Mouse (Mus musculus) MEL (cell line): ENCODE data around the gene Gm20388. TPM values are rescaled to one million over a fixed set of nuclear protein-coding genes. Genes with fewer than 3 reads are reported as not detected.
A peak's percentile ranks its signal among the peaks of the same experiment; 100 is the strongest.

Source experiments
- DNase-seq: peaks from one replicate; pipeline ENCODE4 v3.0.0; 2011; ENCODE audit warnings: low read depth, low spot score
- H3K27ac ChIP-seq: 2 replicates; pipeline ENCODE4 v1.5.1; 2012; ENCODE audit warnings: low read depth, mild to moderate bottlenecking, control low read depth, low read length, moderate library complexity; ENCODE audit not compliant: control insufficient read depth
- H3K27me3 ChIP-seq, 2 experiments: fragments of 150-350 bp in 1 of 2; sonication (generic) in 1 of 2; 2 replicates each; pipeline ENCODE4 v1.6.1; 2012; ENCODE audit warnings: low read length in 2 of 2, mild to moderate bottlenecking in 2 of 2, improper control_type of control experiment in 1 of 2, moderate library complexity in 1 of 2; ENCODE audit not compliant: insufficient read depth in 2 of 2, control insufficient read depth in 1 of 2
- H3K36me3 ChIP-seq, 2 experiments: 2 replicates each; pipeline ENCODE4 v1.6.1; 2012 to 2014; ENCODE audit warnings: low read length in 2 of 2, improper control_type of control experiment in 1 of 2, inconsistent platforms in 1 of 2, mild to moderate bottlenecking in 1 of 2; ENCODE audit not compliant: insufficient read depth in 2 of 2, control insufficient read depth in 1 of 2
- H3K4me1 ChIP-seq, 2 experiments: fragments of 150-350 bp in 1 of 2; sonication (generic) in 1 of 2; 2 replicates each; pipeline ENCODE4 v1.6.1; 2012; ENCODE audit warnings: low read length in 2 of 2, improper control_type of control experiment in 1 of 2, mild to moderate bottlenecking in 1 of 2; ENCODE audit not compliant: insufficient read depth in 2 of 2, control insufficient read depth in 1 of 2
- H3K4me3 ChIP-seq, 2 experiments: fragments of 150-350 bp in 1 of 2; sonication (generic) in 1 of 2; 2 replicates each; pipeline ENCODE4 v1.5.1; 2012; ENCODE audit warnings: low read depth in 2 of 2, low read length in 2 of 2, mild to moderate bottlenecking in 2 of 2, moderate library complexity in 2 of 2, control low read depth in 1 of 2, improper control_type of control experiment in 1 of 2; ENCODE audit not compliant: control insufficient read depth in 1 of 2, insufficient read depth in 1 of 2
- H3K79me2 ChIP-seq: 2 replicates; pipeline ENCODE4 v1.6.1; 2012; ENCODE audit warnings: mild to moderate bottlenecking, low read length, moderate library complexity; ENCODE audit not compliant: control insufficient read depth, poor library complexity, insufficient read depth
- H3K9ac ChIP-seq: 2 replicates; pipeline ENCODE4 v1.6.1; 2012; ENCODE audit warnings: low read depth, mild to moderate bottlenecking, control low read depth, low read length, moderate library complexity; ENCODE audit not compliant: control insufficient read depth, poor library complexity, severe bottlenecking
- H3K9me3 ChIP-seq: fragments of 150-350 bp; sonication (generic); replicated peaks from 2 replicates; pipeline ENCODE4 v1.6.1; 2012; ENCODE audit warnings: mild to moderate bottlenecking, low read length, improper control_type of control experiment, moderate library complexity; ENCODE audit not compliant: insufficient read depth
- BHLHE40 ChIP-seq: IDR thresholded peaks from 2 replicates; pipeline ENCODE4 v1.6.1; 2012; ENCODE audit warnings: low read depth, mild to moderate bottlenecking, inconsistent platforms, low read length, improper control_type of control experiment, borderline replicate concordance
- EP300 ChIP-seq, 2 experiments: IDR thresholded peaks; 2 replicates each; pipeline ENCODE4 v1.6.1; 2011; ENCODE audit warnings: improper control_type of control experiment in 2 of 2, low read length in 2 of 2, low read depth in 1 of 2, mild to moderate bottlenecking in 1 of 2
- ETS1 ChIP-seq: IDR thresholded peaks from 2 replicates; pipeline ENCODE4 v1.6.1; 2012; ENCODE audit warnings: low read depth, mild to moderate bottlenecking, inconsistent platforms, low read length, improper control_type of control experiment, moderate library complexity
- GABPA ChIP-seq: IDR thresholded peaks from 2 replicates; pipeline ENCODE4 v1.6.1; 2012; ENCODE audit warnings: low read depth, mild to moderate bottlenecking, inconsistent platforms, low read length, improper control_type of control experiment, moderate library complexity
- HCFC1 ChIP-seq: IDR thresholded peaks from 2 replicates; pipeline ENCODE4 v1.6.1; 2012; ENCODE audit warnings: low read depth, mild to moderate bottlenecking, inconsistent platforms, low read length, improper control_type of control experiment, moderate library complexity
- JUND ChIP-seq: IDR thresholded peaks from 2 replicates; pipeline ENCODE4 v1.6.1; 2011; ENCODE audit warnings: low read depth, mild to moderate bottlenecking, improper control_type of control experiment, low read length
- MAX ChIP-seq: IDR thresholded peaks from 2 replicates; pipeline ENCODE4 v1.6.1; 2011; ENCODE audit warnings: low read length, improper control_type of control experiment
- MAZ ChIP-seq: IDR thresholded peaks from 2 replicates; pipeline ENCODE4 v1.6.1; 2012; ENCODE audit warnings: low read depth, mild to moderate bottlenecking, inconsistent platforms, low read length, improper control_type of control experiment
- MEF2A ChIP-seq: IDR thresholded peaks from 2 replicates; pipeline ENCODE4 v1.6.1; 2014; ENCODE audit warnings: low read depth, mild to moderate bottlenecking, inconsistent platforms, low read length, improper control_type of control experiment; ENCODE audit not compliant: poor library complexity, insufficient replicate concordance, severe bottlenecking; ENCODE audit errors: extremely low read depth
- MXI1 ChIP-seq: IDR thresholded peaks from 2 replicates; pipeline ENCODE4 v1.6.1; 2011; ENCODE audit warnings: mild to moderate bottlenecking, low read depth, low read length, improper control_type of control experiment
- POLR2A ChIP-seq, 2 experiments: IDR thresholded peaks; 2 replicates each; pipeline ENCODE4 v1.6.1; 2011 to 2012; ENCODE audit warnings: low read length in 2 of 2, mild to moderate bottlenecking in 2 of 2, control low read depth in 1 of 2, improper control_type of control experiment in 1 of 2, low read depth in 1 of 2, moderate library complexity in 1 of 2; ENCODE audit not compliant: control insufficient read depth in 1 of 2, insufficient read depth in 1 of 2, poor library complexity in 1 of 2
- POLR2AphosphoS5 ChIP-seq: IDR thresholded peaks from 2 replicates; pipeline ENCODE4 v1.6.1; 2012; ENCODE audit warnings: low read depth, borderline replicate concordance, mild to moderate bottlenecking, inconsistent platforms, low read length, moderate library complexity, mixed read lengths
- TCF12 ChIP-seq: IDR thresholded peaks from 2 replicates; pipeline ENCODE4 v1.6.1; 2014; ENCODE audit warnings: low read depth, mild to moderate bottlenecking, inconsistent platforms, low read length, improper control_type of control experiment, moderate library complexity
- USF2 ChIP-seq, 2 experiments: IDR thresholded peaks; 2 replicates each; pipeline ENCODE4 v1.6.1; 2011 to 2012; ENCODE audit warnings: improper control_type of control experiment in 2 of 2, low read length in 2 of 2, borderline replicate concordance in 1 of 2, inconsistent platforms in 1 of 2, low read depth in 1 of 2, mild to moderate bottlenecking in 1 of 2; ENCODE audit not compliant: insufficient read depth in 1 of 2
- polyA plus RNA-seq, 2 experiments: library from polyadenylated mRNA; stranded (reverse) in 1 of 2; unstranded in 1 of 2; fragments of >175 nt in 1 of 2; fragments of >200 nt in 1 of 2; gene quantifications; 2 replicates each; pipeline versions ENCODE4 v1.2.1 to v1.2.4; 2012; ENCODE audit warnings: low replicate concordance in 2 of 2, low read depth in 1 of 2; ENCODE audit not compliant: insufficient read length in 2 of 2, insufficient read depth in 1 of 2, missing spikeins in 1 of 2
- total RNA-seq: library from RNA; depleted of rRNA; stranded (reverse); fragments of 300-350 nt; gene quantifications from 2 replicates; pipeline ENCODE4 v1.2.3, GENCODE M21; 2012

The Gm20388 gene
- total and polyA plus RNA-seq, 3 experiments: 11.1 to 17.8 TPM; not detected in 1

- Histone ChIP-seq H3K9me3 (no peaks in the 10 kb centered on the region), H3K36me3 (peaks cover 0 to 12% of the 10 kb centered on the region in 2 experiments; a peak in 2 of 4 replicates), H3K9ac (no peak overlapping the region; the same call in 1 of the 2 replicates), H3K79me2 (no peaks in the 10 kb centered on the region), H3K4me3 (no peak overlapping the region), H3K4me1 (peaks cover 9 to 25% of the 10 kb centered on the region in 2 experiments), H3K27me3 (no peaks in the 10 kb centered on the region; a peak in 2 of 4 replicates), H3K27ac (no peak overlapping the region)
- DNase-seq: peak; percentile 52
- TF ChIP-seq POLR2AphosphoS5 (no peak), MAZ (peak; percentile 44; the same call in 1 of the 2 replicates), HCFC1 (0 out of 2 replicates have a peak, but pooled peaks have one; percentile 11)
These were observed 103.8 kb downstream of the Gm20388 start for GRCm38 (mm10) chr8:120014267-120015023.

- H3K9me3 ChIP-seq: no peaks in the 10 kb centered on the region
- no peaks in the 10 kb centered on the region; a peak in 1 of 4 replicates for H3K27me3 ChIP-seq
- H3K9ac ChIP-seq: no peak overlapping the region
- H3K79me2 ChIP-seq: no peaks in the 10 kb centered on the region
- TF ChIP-seq TCF12: no peak
- no peak for TF ChIP-seq JUND
- no peak for TF ChIP-seq MAX
- no peak for TF ChIP-seq ETS1
- TF ChIP-seq MEF2A: no peak
- no peak for TF ChIP-seq POLR2A (IDR thresholded peaks at IDR 0.05; ENCODE audit: control insufficient read depth in 1 of 2, insufficient read depth in 1 of 2, low read depth in 1 of 2, low read length in 2 of 2, poor library complexity in 1 of 2)
- no peak for TF ChIP-seq USF2 (IDR thresholded peaks at IDR 0.05; ENCODE audit: borderline replicate concordance in 1 of 2, insufficient read depth in 1 of 2, low read depth in 1 of 2, low read length in 2 of 2)
- no peak for TF ChIP-seq GABPA
- no peak overlapping the region for H3K4me3 ChIP-seq
- DNase-seq: no peak
- no peak overlapping the region for H3K27ac ChIP-seq
- peaks cover 12 to 40% of the 10 kb centered on the region in 2 experiments for H3K4me1 ChIP-seq
- H3K36me3 ChIP-seq: peaks cover 0 to 17% of the 10 kb centered on the region in 2 experiments; a peak in 2 of 4 replicates
These were observed 105.3 kb downstream of the Gm20388 start for GRCm38 (mm10) chr8:120015916-120016315.

DNA sequence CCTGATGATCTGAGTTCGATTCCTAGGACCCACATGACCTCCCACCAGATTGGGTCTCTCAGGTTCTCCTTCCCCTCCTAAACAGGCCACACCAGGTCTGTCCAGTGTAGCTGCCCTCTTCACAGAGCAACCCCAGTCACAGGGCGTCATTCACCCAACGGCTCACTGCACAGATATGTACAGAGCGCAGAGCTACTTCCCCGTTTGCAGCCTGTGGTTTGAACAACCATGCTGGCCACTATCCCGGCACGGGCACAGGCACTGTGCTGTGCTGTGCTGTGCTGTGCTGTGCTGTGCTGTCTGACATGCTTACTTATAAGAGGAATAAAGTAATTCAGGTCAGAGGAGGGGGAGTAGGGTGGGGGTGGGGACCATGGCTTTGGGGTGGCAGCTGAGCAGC, 105.8 kb downstream of the Gm20388 start:
- peak; percentile 73 for DNase-seq
- H3K27ac ChIP-seq: no peak overlapping the region
- no peaks in the 10 kb centered on the region for H3K9me3 ChIP-seq
- H3K9ac ChIP-seq: no peak overlapping the region
- H3K4me3 ChIP-seq: no peak overlapping the region
- peaks cover 12 to 42% of the 10 kb centered on the region in 2 experiments for H3K4me1 ChIP-seq
- no peaks in the 10 kb centered on the region for H3K79me2 ChIP-seq
- no peaks in the 10 kb centered on the region; a peak in 1 of 4 replicates for H3K27me3 ChIP-seq
- H3K36me3 ChIP-seq: peaks cover 0 to 17% of the 10 kb centered on the region in 2 experiments; a peak in 2 of 4 replicates
- TF ChIP-seq MEF2A (no peak), EP300 (IDR thresholded peaks at IDR 0.05; ENCODE audit: low read depth in 1 of 2, low read length in 2 of 2) (0 out of 4 replicates have a peak, but pooled peaks of 1 of the 2 experiments have one; percentile 14), BHLHE40 (peak; percentile 59; the same call in 1 of the 2 replicates), MXI1 (peak; percentile 37; the same call in 1 of the 2 replicates)
